Mouse (Mus musculus) kidney, adult 18-20 months (tissue): Measurements from ENCODE around the gene Cenpo.

Experiments
- DNase-seq: peaks from one replicate; pipeline ENCODE4 v3.0.0; 2021

Cenpo gene

GRCm38 (mm10) chr12:4198702-4199101 is 35.4 kb downstream of the Cenpo start:
- no peak for DNase-seq

- no peak for DNase-seq
These were observed 39.5 kb downstream of the Cenpo start for GRCm38 (mm10) chr12:4194643-4195042.

DNA sequence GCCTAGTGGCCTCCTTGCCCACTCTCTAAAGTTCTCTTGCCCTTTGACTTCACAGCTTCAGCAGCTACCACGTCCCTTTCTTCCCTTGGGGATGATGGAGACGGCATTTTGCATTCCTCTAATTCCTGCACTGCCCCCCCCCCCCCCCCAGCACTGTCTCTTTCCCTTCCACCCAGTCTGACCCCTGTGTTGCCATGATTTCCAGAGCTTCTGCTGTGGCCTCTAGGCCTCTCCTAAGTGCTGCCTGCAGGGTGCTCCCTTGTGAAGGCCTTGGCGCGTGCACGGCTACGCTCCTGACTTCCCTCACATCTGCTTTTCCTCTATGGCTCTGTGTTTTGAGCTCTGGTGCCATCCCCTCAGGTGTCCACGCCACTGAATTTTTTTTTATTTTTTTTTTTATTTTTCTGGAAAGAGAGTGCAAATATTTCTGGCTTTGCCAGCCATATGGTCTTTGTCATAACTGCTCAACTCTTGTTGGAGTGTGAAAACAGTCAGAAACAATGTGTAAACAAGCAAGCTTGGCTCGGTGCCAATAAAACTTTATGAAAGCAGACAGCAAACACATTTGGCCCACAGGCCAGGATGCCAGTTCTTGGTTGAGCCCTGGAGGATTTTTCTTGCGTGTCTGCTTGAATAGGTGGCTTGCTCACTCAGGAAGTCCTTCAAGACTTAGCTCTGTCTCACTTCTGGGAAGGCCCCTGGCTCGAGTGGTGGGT is 40.9 kb downstream of the Cenpo start:
- no peak for DNase-seq

GRCm38 (mm10) chr12:4192514-4192913 is 41.6 kb downstream of the Cenpo start:
- peak; percentile 16 for DNase-seq

GRCm38 (mm10) chr12:4189060-4189447 is 45.0 kb downstream of the Cenpo start:
- DNase-seq, result no peak

GRCm38 (mm10) chr12:4188171-4189059 is 45.7 kb downstream of the Cenpo start:
- DNase-seq, result no peak

DNA sequence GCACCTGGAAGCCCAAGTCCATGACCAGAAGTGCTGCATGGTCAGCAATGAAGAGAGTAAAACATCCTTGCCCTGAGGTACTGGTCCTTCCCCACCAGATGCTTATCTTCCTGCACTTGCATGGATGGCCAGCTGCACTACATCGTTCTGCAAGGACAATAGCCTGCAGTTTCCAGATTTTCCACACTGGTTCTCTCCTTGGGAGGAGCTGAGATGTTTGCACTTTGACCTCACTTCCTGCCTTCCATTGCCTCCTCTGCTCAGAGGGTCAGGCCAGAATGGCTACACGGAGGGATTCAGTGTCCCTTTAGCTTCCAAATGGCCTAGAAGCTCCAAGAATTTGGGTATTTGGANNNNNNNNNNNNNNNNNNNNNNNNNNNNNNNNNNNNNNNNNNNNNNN is 49.4 kb downstream of the Cenpo start:
- no peak for DNase-seq

DNA sequence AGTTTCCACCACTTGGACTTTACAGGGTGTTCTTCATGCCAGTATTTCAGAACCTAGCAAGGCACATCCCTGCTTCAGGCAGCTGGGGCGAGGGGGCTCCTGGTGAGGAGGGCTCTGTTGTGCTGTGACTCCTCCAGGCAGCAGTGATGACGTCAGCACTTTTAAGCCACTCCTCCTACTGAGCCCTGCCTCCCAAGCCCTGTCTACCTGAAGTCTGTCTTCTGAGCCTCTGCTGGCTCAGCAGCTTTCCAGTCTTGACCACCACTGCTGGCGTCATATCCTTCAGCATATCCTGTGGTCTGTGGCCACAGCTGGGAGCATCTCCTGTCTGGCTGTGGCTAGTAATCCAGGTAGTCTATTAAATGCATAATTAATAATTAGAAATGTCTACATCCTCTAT is 53.6 kb downstream of the Cenpo start:
- DNase-seq, result no peak

DNA sequence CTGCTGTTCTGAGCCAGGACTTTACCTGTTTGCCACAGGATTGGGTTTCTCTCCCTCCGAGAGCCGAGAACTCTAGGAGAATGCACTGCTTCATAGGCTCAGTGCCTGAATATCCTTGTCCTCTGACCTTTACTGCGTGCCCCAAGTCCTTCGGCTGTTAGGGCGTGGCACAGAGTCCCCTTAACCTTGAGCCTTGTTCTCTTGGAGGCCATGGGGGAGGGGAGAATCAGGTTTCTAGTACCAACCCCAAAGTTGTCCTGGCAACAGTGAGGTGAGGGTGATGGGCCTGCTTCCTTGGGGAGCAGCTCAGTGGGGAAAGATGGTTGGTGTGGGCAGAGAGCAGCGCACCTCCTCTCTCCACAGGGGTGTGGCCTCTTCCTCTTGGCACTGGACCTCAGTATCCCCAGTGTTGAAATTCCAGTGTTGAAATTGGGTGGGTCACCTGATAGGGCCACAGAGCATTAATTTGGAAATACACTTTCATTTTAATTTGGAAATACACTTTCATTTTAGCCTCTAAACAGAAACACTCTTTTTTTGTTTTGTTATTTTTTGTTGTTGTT is 54.3 kb downstream of the Cenpo start:
- DNase-seq, result no peak

DNA sequence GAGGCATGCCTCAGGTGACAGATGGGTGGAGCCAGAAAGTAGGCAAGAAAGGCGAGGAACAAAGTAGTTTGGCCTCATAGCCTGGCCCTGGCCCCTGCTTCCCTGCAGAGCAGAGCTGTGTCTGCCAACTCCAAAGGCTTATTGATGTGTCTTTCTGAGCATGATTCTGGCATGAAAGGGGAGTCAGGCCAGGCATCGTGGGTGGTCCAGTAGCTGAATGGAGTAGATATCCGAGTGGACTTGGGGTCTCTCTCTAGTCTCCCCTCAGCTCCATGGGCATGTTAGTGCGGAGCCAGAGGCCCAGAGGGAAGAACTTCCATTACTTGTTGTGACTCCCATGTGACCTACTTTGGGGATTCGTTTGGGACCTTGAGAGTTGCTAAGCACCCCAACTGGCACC is 55.3 kb downstream of the Cenpo start:
- DNase-seq, result no peak

- no peak for DNase-seq
These were observed 60.8 kb downstream of the Cenpo start for GRCm38 (mm10) chr12:4173108-4173790.

- no peak for DNase-seq
These were observed 64.5 kb downstream of the Cenpo start for GRCm38 (mm10) chr12:4169622-4170021.

GRCm38 (mm10) chr12:4169058-4169457 is 65.0 kb downstream of the Cenpo start:
- no peak for DNase-seq

DNA sequence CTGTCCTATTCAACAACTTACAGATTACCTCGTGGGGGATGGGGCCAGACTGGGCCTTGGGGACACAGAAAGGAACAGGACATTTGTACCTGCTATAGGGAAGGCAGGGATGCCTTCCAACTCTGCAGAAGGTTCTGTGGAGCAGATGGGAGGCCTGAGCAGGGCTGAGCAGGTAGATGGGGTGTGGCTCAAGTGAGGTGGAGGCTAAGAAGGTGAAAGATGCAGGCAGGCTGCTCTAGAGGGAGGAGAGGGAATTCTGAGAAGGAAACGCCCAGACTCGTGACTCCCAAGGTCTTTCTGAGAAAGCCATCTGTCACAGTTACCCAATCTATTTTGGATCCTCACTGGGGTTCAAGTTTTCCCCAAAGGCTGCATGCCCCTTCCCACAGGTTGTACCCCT is 67.1 kb downstream of the Cenpo start:
- DNase-seq, result no peak

- DNase-seq, result no peak
These were observed 71.2 kb downstream of the Cenpo start for GRCm38 (mm10) chr12:4162886-4163285.

GRCm38 (mm10) chr12:4160322-4160721 is 73.8 kb downstream of the Cenpo start:
- no peak for DNase-seq

DNA sequence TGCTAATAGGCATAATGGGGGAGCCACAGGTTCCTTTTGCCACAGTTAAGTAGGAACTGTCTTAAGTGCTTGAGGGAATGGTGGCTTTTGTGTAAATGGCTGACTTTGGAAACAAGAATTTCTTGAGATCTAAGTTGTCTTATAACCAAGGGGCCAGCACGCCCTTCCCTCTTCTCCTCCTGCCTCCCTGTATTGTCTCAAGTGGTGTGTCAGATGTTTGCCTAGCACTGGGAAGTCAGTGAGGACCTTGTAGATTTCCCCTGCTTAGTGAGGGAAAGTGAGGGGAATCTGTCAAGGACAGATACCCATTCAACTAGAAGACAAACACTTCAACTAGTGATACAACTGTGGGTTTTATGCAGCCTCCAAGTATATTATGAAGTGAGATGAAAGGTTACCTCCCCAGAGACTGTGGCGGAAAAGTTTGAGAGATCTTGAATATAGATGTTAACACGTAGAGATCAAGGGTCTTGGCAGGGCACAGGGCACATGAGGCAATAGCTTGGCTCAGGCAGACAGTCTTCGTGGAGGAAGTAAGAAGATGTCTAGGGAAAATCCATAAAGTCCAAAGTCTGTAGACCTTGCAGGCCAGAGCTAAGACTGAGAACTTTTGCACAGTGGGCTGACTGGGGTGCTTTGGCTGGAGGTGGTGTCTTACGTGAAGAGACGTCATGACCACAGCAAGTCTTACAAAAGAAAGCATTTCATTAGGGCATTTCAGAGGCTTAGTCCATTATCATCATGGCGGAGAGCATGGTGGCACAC is 75.0 kb downstream of the Cenpo start:
- no peak for DNase-seq

- DNase-seq, result no peak
These were observed 75.9 kb downstream of the Cenpo start for GRCm38 (mm10) chr12:4158179-4158578.

- DNase-seq, result no peak
These were observed 76.6 kb downstream of the Cenpo start for GRCm38 (mm10) chr12:4157466-4157865.

GRCm38 (mm10) chr12:4151969-4152368 is 82.1 kb downstream of the Cenpo start:
- no peak for DNase-seq

GRCm38 (mm10) chr12:4150936-4151335 is 83.2 kb downstream of the Cenpo start:
- no peak for DNase-seq
